Mouse (Mus musculus): ENCODE measurements around the gene Hexb.

GRCm38 (mm10) chr13:97225130-97225529, 27.0 kb upstream of the Hexb start:
- no peak for TF ChIP-seq POLR2A (IDR thresholded peaks at IDR 0.05; ENCODE audit: borderline replicate concordance, insufficient read depth, low read length)
- TF ChIP-seq CTCF (IDR thresholded peaks at IDR 0.05; ENCODE audit: borderline replicate concordance, insufficient read depth, low read depth, low read length): no peak

Data from cerebellum, adult 2 months (tissue).